Mouse (Mus musculus) embryonic facial prominence, embryonic 15.5 days (tissue): ENCODE results near the gene Tagap. TPM values are rescaled to one million over a fixed set of nuclear protein-coding genes. Genes with fewer than 3 reads are reported as not detected.
A peak's percentile ranks its signal among the peaks of the same experiment; 100 is the strongest.

Experiments used
- ATAC-seq: fragments of 200-750 bp; cut with Nextera tagmentation; 2 replicates; pipeline ENCODE4 v1.8.0; 2017; ENCODE audit warnings: low read depth, moderate TSS enrichment; ENCODE audit not compliant: insufficient number of reproducible peaks, low FRiP score, low TSS enrichment
- H3K27ac ChIP-seq: fragments of 300-500 bp; sonication (generic); replicated peaks from 2 replicates; pipeline ENCODE4 v1.5.1; 2015; ENCODE audit warnings: mild to moderate bottlenecking, inconsistent platforms
- H3K27me3 ChIP-seq: fragments of 300-500 bp; sonication (generic); 2 replicates; pipeline ENCODE4 v1.6.1; 2015; ENCODE audit warnings: inconsistent platforms
- H3K36me3 ChIP-seq: fragments of 300-500 bp; sonication (generic); 2 replicates; pipeline ENCODE4 v1.6.1; 2015; ENCODE audit warnings: mild to moderate bottlenecking, inconsistent platforms
- H3K4me1 ChIP-seq: fragments of 300-500 bp; sonication (generic); 2 replicates; pipeline ENCODE4 v1.6.1; 2015; ENCODE audit warnings: inconsistent platforms
- H3K4me2 ChIP-seq: fragments of 300-500 bp; sonication (generic); replicated peaks from 2 replicates; pipeline ENCODE4 v1.6.1; 2015; ENCODE audit warnings: mild to moderate bottlenecking, inconsistent platforms
- H3K4me3 ChIP-seq: fragments of 300-500 bp; sonication (generic); replicated peaks from 2 replicates; pipeline ENCODE4 v1.5.1; 2015; ENCODE audit warnings: mild to moderate bottlenecking, inconsistent platforms
- H3K9ac ChIP-seq: fragments of 300-500 bp; sonication (generic); 2 replicates; pipeline ENCODE4 v1.6.1; 2015; ENCODE audit warnings: inconsistent platforms
- H3K9me3 ChIP-seq: fragments of 300-500 bp; sonication (generic); replicated peaks from 2 replicates; pipeline ENCODE4 v1.6.1; 2016; ENCODE audit warnings: inconsistent platforms
- WGBS: fragments of 180-500 bp; shearing (Covaris S2); methylation state at CpG from one replicate; pipeline ENCODE4 v1.1.7; 2015; 5-methylcytosine and 5-hydroxymethylcytosine counted together
- polyA plus RNA-seq: library from polyadenylated mRNA; unstranded; fragments of >200 nt; fragmentation: Nextera tagmentation; extraction: Ambion mirVana; gene quantifications from 2 replicates; pipeline ENCODE4 v1.2.1, GENCODE M21; 2015

Tagap gene
- polyA plus RNA-seq, 1 experiment from 2014 or later = 1.3 TPM

DNA sequence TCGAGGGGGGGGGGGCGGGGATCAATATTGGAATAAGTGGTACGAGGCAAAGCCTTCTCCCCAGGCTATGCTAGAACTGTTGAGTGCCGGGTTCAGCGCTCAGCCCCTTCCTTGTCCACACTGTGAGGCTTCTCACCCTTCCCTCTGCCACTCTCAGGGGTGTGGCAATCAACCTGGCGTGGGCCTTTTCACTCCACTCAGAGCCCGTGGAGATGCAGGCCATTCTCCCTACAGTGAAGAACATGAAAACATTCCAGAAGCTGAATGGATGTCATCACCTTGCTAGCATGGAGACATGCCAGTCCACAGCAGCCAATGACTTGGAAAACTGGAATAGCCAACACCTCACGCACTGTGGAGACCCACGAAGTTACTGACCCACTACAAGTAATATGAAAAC lies 10.0 kb upstream of the Tagap start:
- no peak overlapping the region for H3K4me2 ChIP-seq
- no peak overlapping the region for H3K9ac ChIP-seq
- H3K4me1 ChIP-seq = no peaks in the 10 kb centered on the region
- WGBS = 76% methylated on average over 9 of the region's 9 CpGs
- no peaks in the 10 kb centered on the region for H3K9me3 ChIP-seq
- H3K4me3 ChIP-seq = no peak overlapping the region
- no peak for ATAC-seq
- H3K27ac ChIP-seq = no peak overlapping the region
- no peaks in the 10 kb centered on the region for H3K27me3 ChIP-seq
- H3K36me3 ChIP-seq = no peaks in the 10 kb centered on the region

- no peak for ATAC-seq
- Histone ChIP-seq H3K4me3 (no peak overlapping the region), H3K4me2 (no peak overlapping the region), H3K27me3 (no peaks in the 10 kb centered on the region), H3K9ac (no peak overlapping the region), H3K36me3 (no peaks in the 10 kb centered on the region), H3K4me1 (no peaks in the 10 kb centered on the region), H3K27ac (no peak overlapping the region), H3K9me3 (no peaks in the 10 kb centered on the region)
- WGBS = 79% methylated on average over 12 of the region's 12 CpGs
These were observed 8.8 kb upstream of the Tagap start for GRCm38 (mm10) chr17:7916782-7917574.

- no peak overlapping the region for H3K9ac ChIP-seq
- no peak overlapping the region for H3K27ac ChIP-seq
- no peak for ATAC-seq
- no peaks in the 10 kb centered on the region for H3K36me3 ChIP-seq
- no peaks in the 10 kb centered on the region for H3K4me1 ChIP-seq
- WGBS = 77% methylated on average over 2 of the region's 2 CpGs
- no peaks in the 10 kb centered on the region for H3K27me3 ChIP-seq
- H3K4me3 ChIP-seq = no peak overlapping the region
- H3K9me3 ChIP-seq = no peaks in the 10 kb centered on the region
- H3K4me2 ChIP-seq = no peak overlapping the region
These were observed 7.4 kb upstream of the Tagap start for GRCm38 (mm10) chr17:7918355-7918754.

DNA sequence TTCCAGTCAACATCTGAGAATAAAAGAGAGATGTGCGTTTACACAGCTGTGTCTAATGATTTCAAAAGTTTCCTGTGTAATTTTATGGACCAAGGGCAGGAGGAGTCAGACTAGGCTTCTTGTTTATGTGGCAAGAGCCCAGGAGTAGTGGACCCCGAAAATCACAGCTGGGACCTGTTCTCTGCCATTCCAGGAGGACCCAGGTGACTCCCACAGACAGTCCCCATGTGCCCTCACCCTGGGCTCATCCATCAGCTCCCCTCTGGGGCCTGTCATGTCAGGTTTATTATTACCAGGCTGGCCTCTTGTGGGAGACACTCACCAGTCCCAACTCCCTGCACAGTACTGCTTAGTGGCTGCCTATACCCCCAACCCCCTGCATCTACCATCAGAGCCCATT lies 6.6 kb upstream of the Tagap start:
- Histone ChIP-seq H3K27me3 (no peaks in the 10 kb centered on the region), H3K4me2 (no peak overlapping the region), H3K4me1 (no peaks in the 10 kb centered on the region), H3K9me3 (no peaks in the 10 kb centered on the region), H3K36me3 (no peaks in the 10 kb centered on the region), H3K9ac (no peak overlapping the region), H3K4me3 (no peak overlapping the region), H3K27ac (no peak overlapping the region)
- ATAC-seq = no peak
- WGBS = 59% methylated on average over 2 of the region's 2 CpGs

DNA sequence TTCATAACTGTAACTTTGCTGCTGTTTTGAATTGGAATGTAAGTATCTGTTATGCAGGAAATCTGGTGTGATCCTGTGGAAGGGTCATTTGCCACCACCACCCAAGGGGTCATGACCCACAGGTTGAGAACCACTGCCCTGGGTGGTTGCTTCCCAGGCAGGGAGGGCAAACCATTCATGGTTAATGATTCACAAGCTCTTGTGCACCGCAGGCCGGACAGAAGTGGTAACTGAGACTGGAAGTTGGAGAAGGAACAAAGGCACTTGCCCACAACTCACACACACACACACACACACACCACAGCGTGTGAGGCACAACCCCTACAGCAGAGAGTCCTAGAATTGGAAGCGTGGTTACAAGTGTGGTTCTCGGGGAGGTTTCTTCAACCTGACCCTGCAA lies 3.2 kb upstream of the Tagap start:
- no peaks in the 10 kb centered on the region for H3K27me3 ChIP-seq
- WGBS = 79% methylated on average over 5 of the region's 5 CpGs
- ATAC-seq = no peak

GRCm38 (mm10) chr17:7924185-7924725 lies 1.5 kb upstream of the Tagap start:
- no peaks in the 10 kb centered on the region for H3K9me3 ChIP-seq
- H3K4me3 ChIP-seq = no peak overlapping the region
- H3K27ac ChIP-seq = no peak overlapping the region
- H3K9ac ChIP-seq = no peak overlapping the region
- no peaks in the 10 kb centered on the region for H3K36me3 ChIP-seq
- no peak for ATAC-seq
- H3K4me1 ChIP-seq = no peaks in the 10 kb centered on the region; the same call in 1 of the 2 replicates
- 87% methylated on average over 13 of the region's 13 CpGs for WGBS
- no peak overlapping the region for H3K4me2 ChIP-seq
- H3K27me3 ChIP-seq = no peaks in the 10 kb centered on the region

More for the DNA sequence above, 3.2 kb upstream of the Tagap start:
- no peak overlapping the region for H3K9ac ChIP-seq
- H3K27ac ChIP-seq = no peak overlapping the region
- no peak overlapping the region for H3K4me3 ChIP-seq
- H3K36me3 ChIP-seq = no peaks in the 10 kb centered on the region
- H3K4me1 ChIP-seq = no peaks in the 10 kb centered on the region; the same call in 1 of the 2 replicates
- H3K9me3 ChIP-seq = no peaks in the 10 kb centered on the region
- no peak overlapping the region for H3K4me2 ChIP-seq

DNA sequence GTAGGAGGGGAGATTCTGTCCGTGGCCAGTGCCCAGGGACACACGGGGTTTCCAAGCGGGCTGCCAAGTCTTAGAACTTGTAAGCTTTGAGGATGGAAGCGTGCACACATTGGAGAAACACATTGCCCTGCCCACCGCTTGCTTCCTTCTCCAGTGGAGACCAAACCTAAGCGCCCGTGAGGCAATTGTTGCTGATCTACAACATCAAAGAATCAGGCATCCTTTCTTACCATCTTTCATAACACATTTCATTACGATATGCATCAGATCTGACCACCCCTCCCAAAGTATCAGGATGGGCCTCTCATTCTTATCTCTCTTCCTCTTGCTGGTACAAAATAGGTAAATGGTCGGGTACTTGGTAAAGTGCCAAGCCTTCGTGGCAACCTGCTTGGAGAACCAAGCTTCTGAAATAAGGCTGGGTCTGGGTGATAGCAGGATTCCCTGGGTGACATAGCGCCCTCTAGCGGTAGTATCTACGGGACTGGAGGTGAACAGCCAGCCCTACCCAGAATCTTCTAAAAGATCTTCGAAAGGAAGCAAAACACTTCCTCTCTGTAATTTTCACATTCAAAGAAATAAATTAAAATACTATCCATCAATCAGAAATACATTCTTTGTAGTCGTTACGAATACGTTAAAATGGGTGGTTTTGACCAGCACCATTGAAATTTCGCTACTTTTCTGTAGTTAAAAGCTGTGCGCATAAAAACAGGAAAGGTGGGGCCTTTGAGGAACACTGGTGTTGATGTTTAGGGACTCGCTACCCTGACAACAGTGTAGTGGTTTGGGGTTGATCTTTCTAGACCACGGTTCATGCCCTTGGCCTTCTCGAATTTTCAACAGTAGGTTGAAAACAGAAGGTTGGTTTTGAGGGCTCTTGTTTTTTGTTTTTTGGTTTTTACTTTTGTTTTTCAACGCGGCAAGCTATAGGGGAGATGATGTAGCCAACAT lies 2.1 kb downstream of the Tagap start:
- no peak for ATAC-seq
- 66% methylated on average over 24 of the region's 24 CpGs for WGBS
- Histone ChIP-seq H3K9me3 (no peaks in the 10 kb centered on the region), H3K27ac (no peak overlapping the region), H3K4me3 (no peak overlapping the region), H3K9ac (no peak overlapping the region), H3K36me3 (no peaks in the 10 kb centered on the region), H3K27me3 (no peaks in the 10 kb centered on the region), H3K4me2 (no peak overlapping the region), H3K4me1 (peaks cover 8% of the 10 kb centered on the region)

- no peaks in the 10 kb centered on the region for H3K9me3 ChIP-seq
- 81% methylated on average over 6 of the region's 6 CpGs for WGBS
- no peak overlapping the region for H3K9ac ChIP-seq
These were observed 2.9 kb downstream of the Tagap start for GRCm38 (mm10) chr17:7928662-7929061.

DNA sequence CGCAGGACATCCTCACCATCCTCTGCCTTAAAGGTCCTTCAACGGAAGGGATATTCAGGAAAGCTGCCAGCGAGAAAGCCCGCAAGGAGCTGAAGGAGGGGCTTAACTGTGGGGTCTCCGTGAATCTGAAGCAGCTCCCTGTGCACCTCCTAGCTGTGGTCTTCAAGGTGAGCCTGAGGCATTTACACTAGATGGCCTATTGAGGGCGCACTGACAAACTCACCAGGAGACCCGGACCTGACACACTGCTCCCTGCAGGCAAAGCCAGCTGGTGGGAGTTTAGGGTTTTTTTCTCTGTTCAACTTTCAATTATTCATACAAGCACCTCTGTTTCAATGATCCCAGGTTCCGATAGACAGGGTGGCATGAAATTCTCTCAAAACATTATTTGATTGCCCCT lies 3.5 kb downstream of the Tagap start:
- Histone ChIP-seq H3K27me3 (no peaks in the 10 kb centered on the region), H3K9me3 (no peaks in the 10 kb centered on the region), H3K4me3 (no peak overlapping the region), H3K27ac (no peak overlapping the region), H3K9ac (no peak overlapping the region), H3K36me3 (no peaks in the 10 kb centered on the region), H3K4me1 (peaks cover 8% of the 10 kb centered on the region), H3K4me2 (no peak overlapping the region)
- WGBS = 30% methylated on average over 8 of the region's 8 CpGs
- ATAC-seq = no peak

More at GRCm38 (mm10) chr17:7928662-7929061, 2.9 kb downstream of the Tagap start:
- no peak for ATAC-seq
- Histone ChIP-seq H3K4me2 (no peak overlapping the region), H3K4me3 (no peak overlapping the region), H3K27ac (no peak overlapping the region), H3K36me3 (no peaks in the 10 kb centered on the region), H3K4me1 (peaks cover 8% of the 10 kb centered on the region), H3K27me3 (no peaks in the 10 kb centered on the region)

DNA sequence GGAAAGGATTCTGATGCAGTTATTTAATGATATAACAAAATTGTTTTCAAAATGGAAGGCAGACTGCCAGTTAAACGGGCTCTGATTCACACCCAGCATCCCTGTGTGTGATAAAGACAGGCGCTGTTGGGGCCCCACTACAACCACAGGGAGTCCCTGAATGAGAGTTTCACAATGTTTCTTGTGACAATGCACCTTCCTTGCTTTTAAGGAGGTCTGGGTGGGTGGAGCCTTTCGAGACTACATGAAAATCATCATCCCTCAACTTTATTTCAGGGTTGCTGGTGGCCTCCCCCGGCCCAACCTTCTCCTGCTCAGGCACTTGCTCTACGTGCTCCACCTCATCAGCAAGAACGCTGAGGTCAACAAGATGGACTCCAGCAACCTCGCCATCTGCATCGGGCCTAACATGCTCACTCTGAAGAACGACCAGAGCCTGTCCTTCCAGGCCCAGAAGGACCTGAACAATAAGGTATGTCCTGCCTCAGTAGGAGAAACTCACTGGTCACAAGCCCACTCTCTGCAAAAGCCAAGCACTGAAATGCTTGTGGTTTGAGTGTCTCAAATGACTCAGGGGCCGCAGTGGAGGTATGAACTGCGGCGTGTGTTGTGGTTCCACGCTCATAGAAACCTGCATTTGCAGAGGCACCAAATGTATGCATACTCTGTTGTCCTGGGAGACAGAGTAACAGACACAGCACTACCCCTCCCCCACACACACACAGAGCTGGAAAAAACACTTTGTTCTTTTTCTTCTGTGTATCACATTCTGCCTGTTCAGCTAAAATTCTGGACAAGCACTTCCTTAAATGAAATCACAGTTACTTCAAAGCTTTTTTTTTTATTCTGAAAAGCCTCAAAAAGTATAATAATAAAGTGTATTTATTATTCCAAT lies 5.5 kb downstream of the Tagap start:
- H3K4me1 ChIP-seq = peaks cover 8% of the 10 kb centered on the region
- no peaks in the 10 kb centered on the region for H3K36me3 ChIP-seq
- no peak overlapping the region for H3K9ac ChIP-seq
- no peaks in the 10 kb centered on the region for H3K27me3 ChIP-seq
- no peak overlapping the region for H3K4me3 ChIP-seq
- H3K9me3 ChIP-seq = no peaks in the 10 kb centered on the region
- 0 out of 2 replicates have a peak overlapping the region, but pooled peaks have one; percentile 28 for H3K27ac ChIP-seq
- 69% methylated on average over 13 of the region's 13 CpGs for WGBS
- no peak overlapping the region for H3K4me2 ChIP-seq
- ATAC-seq = no peak
